20 mouse cellular contexts compared by ENCODE assay signal in genomic region chr6:25766283-25766682, GRCm38 (mm10). TPM values are rescaled to one million over a fixed set of nuclear protein-coding genes. Genes with fewer than 3 reads are reported as not detected.
DNase-seq lines count a peak whose midpoint lies in the region; ATAC-seq and TF ChIP-seq lines count a peak whose summit lies in the region.
"Had no signal": no experiment of that assay in that cellular context is flagged by ENCODE, and none has a peak within 500 bp of the region (broad histone marks: within the 10 kb centered on the region; RNA-seq: fewer than 3 reads in every experiment).

No protein-coding gene starts in this region.

- no peak for TF ChIP-seq CTCF in forebrain, postnatal 0 days (IDR thresholded peaks at IDR 0.05; ENCODE audit: low read depth)
- peak; percentile 22 for TF ChIP-seq CTCF in left cerebral cortex, adult 2 months (IDR thresholded peaks at IDR 0.05)
- no peak for TF ChIP-seq CTCF in brain, embryonic 14.5 days (IDR thresholded peaks at IDR 0.05; ENCODE audit: borderline replicate concordance, extremely low read depth, insufficient read depth, insufficient read length)

- no peaks in the 10 kb centered on the region for H3K4me1 ChIP-seq in forebrain, postnatal 0 days (ENCODE audit: insufficient read depth)
- no peaks in the 10 kb centered on the region for H3K4me1 ChIP-seq in forebrain, embryonic 10.5 days
- H3K4me1 ChIP-seq in midbrain, embryonic 16.5 days (ENCODE audit: control insufficient read depth, insufficient read depth, low read length) = peaks cover 6% of the 10 kb centered on the region; the same call in 1 of the 2 replicates
- no peaks in the 10 kb centered on the region; the same call in 1 of the 2 replicates for H3K4me1 ChIP-seq in midbrain, embryonic 11.5 days (ENCODE audit: control insufficient read depth, insufficient read depth, low read length)
- H3K4me1 ChIP-seq: embryonic facial prominence, embryonic 15.5 days; heart, embryonic 13.5 days; hindbrain, embryonic 12.5 days; limb, embryonic 12.5 days had no signal

- WGBS in forebrain, postnatal 0 days = 72% methylated on average over 10 of the region's 10 CpGs
- WGBS in forebrain, embryonic 10.5 days = 89% methylated on average over 10 of the region's 10 CpGs
- WGBS in midbrain, embryonic 16.5 days = 77% methylated on average over 10 of the region's 10 CpGs
- 82% methylated on average over 10 of the region's 10 CpGs for WGBS in midbrain, embryonic 11.5 days

- DNase-seq in forebrain, postnatal 0 days = peak; percentile 41
- DNase-seq in forebrain, embryonic 10.5 days (ENCODE audit: extremely low spot score, low spot score) = no peak
- no peak for DNase-seq in left cerebral cortex, adult 2 months (ENCODE audit: extremely low spot score in 1 of 2, low spot score in 2 of 2)
- DNase-seq in left cerebral cortex, postnatal 36 days (ENCODE audit: low spot score in 2 of 2) = no peak
- no peak for DNase-seq in midbrain, embryonic 11.5 days (ENCODE audit: low spot score, missing footprints)
- DNase-seq in brain, embryonic 14.5 days (ENCODE audit: low read depth) = peak; percentile 6
- no peak for DNase-seq in retina, embryonic 14.5 days (ENCODE audit: low spot score)
- DNase-seq: gastrocnemius, postnatal 36 days; heart, adult 2 months; kidney, adult 2 months; liver, postnatal 0 days; spleen, adult 18-20 months had no signal

- H3K4me3 ChIP-seq in forebrain, postnatal 0 days (ENCODE audit: low read depth, low read length) = no peak overlapping the region
- H3K4me3 ChIP-seq in forebrain, embryonic 10.5 days = no peak overlapping the region
- H3K4me3 ChIP-seq in left cerebral cortex, adult 2 months = no peak overlapping the region
- H3K4me3 ChIP-seq in midbrain, embryonic 16.5 days (ENCODE audit: low read depth, low read length) = no peak overlapping the region
- no peak overlapping the region for H3K4me3 ChIP-seq in midbrain, embryonic 11.5 days (ENCODE audit: low read depth, low read length)
- H3K4me3 ChIP-seq: embryonic facial prominence, embryonic 15.5 days; forebrain, embryonic 15.5 days; heart, adult 2 months; heart, embryonic 13.5 days; hindbrain, embryonic 12.5 days; limb, embryonic 12.5 days had no signal

- H3K27me3 ChIP-seq in forebrain, postnatal 0 days (ENCODE audit: insufficient read depth, low read length) = no peaks in the 10 kb centered on the region
- H3K27me3 ChIP-seq in forebrain, embryonic 10.5 days (ENCODE audit: poor library complexity, severe bottlenecking) = no peaks in the 10 kb centered on the region
- H3K27me3 ChIP-seq in midbrain, embryonic 16.5 days (ENCODE audit: control insufficient read depth, insufficient read depth, low read depth, low read length) = no peaks in the 10 kb centered on the region
- no peaks in the 10 kb centered on the region for H3K27me3 ChIP-seq in midbrain, embryonic 11.5 days (ENCODE audit: control insufficient read depth, insufficient read depth, low read length)
- H3K27me3 ChIP-seq: embryonic facial prominence, embryonic 15.5 days; forebrain, embryonic 15.5 days; heart, embryonic 13.5 days; hindbrain, embryonic 12.5 days; limb, embryonic 12.5 days had no signal

- intact Hi-C loops in left cerebral cortex, adult 2 months (cut with DNase I) = loop anchor here (2.0 to 5.0 kb wide), 2 partner anchors 744 to 1045 kb away; no protein-coding TSS in a partner anchor
- intact Hi-C loops in left cerebral cortex, postnatal 36 days (cut with DNase I) = loop anchor here (5.0 kb wide), 2 partner anchors 744 to 1044 kb away; no protein-coding TSS in a partner anchor

- H3K36me3 ChIP-seq in forebrain, postnatal 0 days (ENCODE audit: insufficient read depth) = peaks cover 13% of the 10 kb centered on the region
- peaks cover 84% of the 10 kb centered on the region for H3K36me3 ChIP-seq in forebrain, embryonic 10.5 days (replicated peaks)
- H3K36me3 ChIP-seq in midbrain, embryonic 16.5 days (ENCODE audit: control insufficient read depth, insufficient read depth, low read length) = peaks cover 9% of the 10 kb centered on the region
- H3K36me3 ChIP-seq in midbrain, embryonic 11.5 days (ENCODE audit: control insufficient read depth, insufficient read depth, low read length) = peaks cover 2% of the 10 kb centered on the region; the same call in 1 of the 2 replicates

- TF ChIP-seq POLR2A in brain, embryonic 14.5 days (IDR thresholded peaks at IDR 0.05; ENCODE audit: borderline replicate concordance, extremely low read depth, insufficient read depth, insufficient read length, poor library complexity, severe bottlenecking) = no peak

- H3K9me3 ChIP-seq in forebrain, postnatal 0 days (ENCODE audit: low read length) = no peaks in the 10 kb centered on the region
- H3K9me3 ChIP-seq in forebrain, embryonic 10.5 days = no peaks in the 10 kb centered on the region
- no peaks in the 10 kb centered on the region for H3K9me3 ChIP-seq in midbrain, embryonic 16.5 days (replicated peaks; ENCODE audit: control insufficient read depth, low read length, poor library complexity, severe bottlenecking)
- H3K9me3 ChIP-seq in midbrain, embryonic 11.5 days (ENCODE audit: control insufficient read depth, low read length) = no peaks in the 10 kb centered on the region
- H3K9me3 ChIP-seq: embryonic facial prominence, embryonic 15.5 days; forebrain, embryonic 15.5 days; heart, embryonic 13.5 days; hindbrain, embryonic 12.5 days; limb, embryonic 12.5 days had no signal

- no peak overlapping the region for H3K9ac ChIP-seq in forebrain, postnatal 0 days
- H3K9ac ChIP-seq in midbrain, embryonic 16.5 days (ENCODE audit: low read depth, low read length) = no peak overlapping the region
- no peak overlapping the region for H3K9ac ChIP-seq in midbrain, embryonic 11.5 days (ENCODE audit: low read length)
- H3K9ac ChIP-seq: embryonic facial prominence, embryonic 15.5 days; forebrain, embryonic 15.5 days; heart, embryonic 13.5 days; hindbrain, embryonic 12.5 days; limb, embryonic 12.5 days; liver, postnatal 0 days had no signal

- ATAC-seq in forebrain, postnatal 0 days = peak; percentile 60
- ATAC-seq in midbrain, embryonic 16.5 days = 0 out of 2 replicates have a peak, but pooled peaks have one; percentile 38
- no peak for ATAC-seq in midbrain, embryonic 11.5 days (ENCODE audit: low FRiP score)
- ATAC-seq: liver, postnatal 0 days had no signal

- no peak overlapping the region for H3K27ac ChIP-seq in forebrain, postnatal 0 days (ENCODE audit: low read depth, low read length)
- no peak overlapping the region for H3K27ac ChIP-seq in forebrain, embryonic 10.5 days
- H3K27ac ChIP-seq in left cerebral cortex, adult 2 months = no peak overlapping the region
- no peak overlapping the region for H3K27ac ChIP-seq in midbrain, embryonic 16.5 days (ENCODE audit: low read length)
- H3K27ac ChIP-seq in midbrain, embryonic 11.5 days (ENCODE audit: low read depth, low read length) = no peak overlapping the region
- H3K27ac ChIP-seq: embryonic facial prominence, embryonic 15.5 days; forebrain, embryonic 15.5 days; heart, adult 2 months; heart, embryonic 13.5 days; hindbrain, embryonic 12.5 days; kidney, postnatal 0 days; limb, embryonic 12.5 days had no signal

- no peak overlapping the region for H3K4me2 ChIP-seq in forebrain, postnatal 0 days (ENCODE audit: low read depth)
- no peak overlapping the region for H3K4me2 ChIP-seq in midbrain, embryonic 16.5 days (ENCODE audit: low read length)
- H3K4me2 ChIP-seq in midbrain, embryonic 11.5 days = no peak overlapping the region
- H3K4me2 ChIP-seq: embryonic facial prominence, embryonic 15.5 days; forebrain, embryonic 15.5 days; heart, embryonic 13.5 days; hindbrain, embryonic 12.5 days; limb, embryonic 12.5 days; liver, embryonic 11.5 days had no signal

RNA-seq across cellular contexts. Expression of gene Pot1a, which starts 42.8 kb away (rescaled TPM):
- 23.5 and 26.3 TPM in 2 replicates for total RNA-seq in forebrain, postnatal 0 days (2014; rRNA removed)
- polyA plus RNA-seq in forebrain, postnatal 0 days (2015; fragmentation: Nextera tagmentation; extraction: Ambion mirVana) = 13.5 and 16.5 TPM in 2 replicates
- 44.8 and 46.3 TPM in 2 replicates for polyA plus RNA-seq in forebrain, embryonic 10.5 days (2016; fragmentation: Nextera tagmentation; extraction: Ambion mirVana)
- total RNA-seq in left cerebral cortex, adult 2 months (2021) = 10 to 100 TPM; 16.2 to 18.9 TPM
- 10 to 100 TPM; 14.4 to 17.7 TPM for total RNA-seq in left cerebral cortex, postnatal 36 days (2021)
- polyA plus RNA-seq in midbrain, embryonic 16.5 days (2015; fragmentation: Nextera tagmentation; extraction: Ambion mirVana) = 25.5 and 27.0 TPM in 2 replicates
- polyA plus RNA-seq in midbrain, embryonic 11.5 days (2014; fragmentation: Nextera tagmentation; extraction: Ambion mirVana) = 45.8 and 46.4 TPM in 2 replicates
- polyA plus RNA-seq in brain, embryonic 14.5 days (2012; rRNA removed) = 24.3 and 29.0 TPM in 2 replicates

Comparison
In these comparisons a context has a peak if more than half of its experiments do, and no peak if none do; other contexts are left out.
1. DNase-seq: peak in forebrain, postnatal 0 days (single experiment) and brain, embryonic 14.5 days (single experiment); none in forebrain, embryonic 10.5 days (single experiment), left cerebral cortex, adult 2 months (0 of 2), left cerebral cortex, postnatal 36 days (0 of 2), midbrain, embryonic 11.5 days (single experiment) and retina, embryonic 14.5 days (single experiment).